Mouse (Mus musculus) E14TG2a.4 (cell line): ENCODE data around the gene Acacb.

Source experiments
- CTCF ChIP-seq: conservative IDR thresholded peaks from 2 replicates; pipeline ENCODE4 v1.5.1; 2014; ENCODE audit warnings: low read length
- NANOG ChIP-seq: IDR thresholded peaks from 2 replicates; pipeline ENCODE4 v1.6.1; 2014; ENCODE audit warnings: borderline replicate concordance, low read length, mixed read lengths
- POU5F1 ChIP-seq: IDR thresholded peaks from 2 replicates; pipeline ENCODE4 v1.6.1; 2014; ENCODE audit warnings: low read length, borderline replicate concordance

- TF ChIP-seq CTCF (no peak), NANOG (no peak), POU5F1 (no peak)
Observed at GRCm38 (mm10) chr5:114273693-114274402, 127.5 kb downstream of the Acacb start, which contains the start of gene Foxn4.
